Mouse (Mus musculus): Measurements from ENCODE around the gene Ms4a4a. TPM values are rescaled to one million over a fixed set of nuclear protein-coding genes. Genes with fewer than 3 reads are reported as not detected.
"Not testable (repeated sequence)": the region's sequence is repeated elsewhere in the genome, so short reads cannot be mapped to it uniquely, and the experiment has no call there.

Gene Ms4a4a
- total RNA-seq, 2 experiments from 2014 or later, result 5.2 to 14.5 TPM

- intact Hi-C loops (cut with DNase I); DNase-seq: not testable (repeated sequence)
Observed at GRCm38 (mm10) chr19:11418865-11419264, 43.5 kb downstream of the Ms4a4a start.

- DNase-seq; intact Hi-C loops (cut with DNase I): not testable (repeated sequence)
Observed at GRCm38 (mm10) chr19:11431209-11431608, 55.9 kb downstream of the Ms4a4a start.

GRCm38 (mm10) chr19:11435058-11435834 is 59.9 kb downstream of the Ms4a4a start:
- intact Hi-C loops (cut with DNase I), result no loop called here
- no peak for DNase-seq

Other genes starting within 250 kb of the Ms4a4a start
- gene 1700017D01Rik, start 244.6 kb upstream of the Ms4a4a start, total RNA-seq (2021), result not detected
- gene 1700025F22Rik, start 210.2 kb upstream of the Ms4a4a start, total RNA-seq (2021), result not detected
- not detected for gene Ms4a13, start 178.8 kb upstream of the Ms4a4a start, total RNA-seq (2021)
- not detected for gene Ms4a12, start 143.1 kb upstream of the Ms4a4a start, total RNA-seq (2021)
- gene Ms4a1, start 109.3 kb upstream of the Ms4a4a start, total RNA-seq (2021), result under 1 TPM; 0.47 to 0.76 TPM
- not detected for gene Ms4a5, start 91.7 kb upstream of the Ms4a4a start, total RNA-seq (2021)
- gene Ms4a14, start 61.1 kb upstream of the Ms4a4a start, total RNA-seq (2021), result under 1 TPM in 1 of 2 experiments, not detected in 1; 0.05 TPM
- 1 to 10 TPM; 1.1 to 1.8 TPM for gene Ms4a7, start 39.4 kb upstream of the Ms4a4a start, total RNA-seq (2021)
- 1 to 10 TPM in 1 of 2 experiments, not detected in 1; 1.8 TPM for gene Ms4a4c, start 29.2 kb downstream of the Ms4a4a start, total RNA-seq (2021)
- gene Ms4a4b, start 68.0 kb downstream of the Ms4a4a start, total RNA-seq (2021), result under 1 TPM; 0.70 to 1.00 TPM
- gene Ms4a6c, start 93.8 kb downstream of the Ms4a4a start, total RNA-seq (2021), result 10 to 100 TPM in 1 of 2 experiments, 1 to 10 TPM in 1; 6.3 to 15.1 TPM
- gene Gm8369, start 110.4 kb downstream of the Ms4a4a start, total RNA-seq (2021), result 1 to 10 TPM in 1 of 2 experiments, not detected in 1; 1.1 TPM
- gene Ms4a6b, start 141.0 kb downstream of the Ms4a4a start, total RNA-seq (2021), result 1 to 10 TPM; 4.4 to 9.1 TPM
- gene Ms4a4d, start 161.3 kb downstream of the Ms4a4a start, total RNA-seq (2021), result 1 to 10 TPM; 8.0 to 9.5 TPM
- 1 to 10 TPM; 1.8 to 5.7 TPM for gene Ms4a6d, start 229.3 kb downstream of the Ms4a4a start, total RNA-seq (2021)
- gene Ms4a2, start 248.2 kb downstream of the Ms4a4a start, total RNA-seq (2021), result not detected

Data from heart, postnatal 36 days (tissue).